Mouse (Mus musculus): ENCODE results near the gene Hnrnpr.

Hnrnpr gene

DNA sequence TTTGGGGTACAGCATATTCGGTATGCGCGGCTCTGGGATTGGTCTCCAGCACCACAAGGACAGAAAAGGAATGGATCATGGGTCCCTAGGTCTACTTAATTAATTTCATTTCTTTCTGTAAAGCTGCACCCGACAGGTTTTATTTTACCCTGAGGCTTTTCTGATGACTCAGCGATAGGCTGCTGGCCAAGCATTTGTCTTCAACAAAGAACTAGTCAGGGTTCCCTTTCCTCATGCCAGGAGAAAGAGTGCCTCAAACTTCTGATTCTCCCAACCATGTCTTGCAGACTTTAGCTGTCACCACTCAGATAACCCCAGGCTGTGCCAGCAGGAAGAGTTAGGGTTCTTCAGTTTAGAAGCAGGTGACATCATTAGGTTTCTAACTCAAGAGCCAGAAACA is 66.3 kb downstream of the Hnrnpr start:
- in situ Hi-C loops (cut with MboI; ENCODE audit: unreplicated experiment in 2 of 2), result loop anchor here in 1 of 2 experiments (10.0 kb wide), 1 partner anchor 698 kb away; no protein-coding TSS in a partner anchor

DNA sequence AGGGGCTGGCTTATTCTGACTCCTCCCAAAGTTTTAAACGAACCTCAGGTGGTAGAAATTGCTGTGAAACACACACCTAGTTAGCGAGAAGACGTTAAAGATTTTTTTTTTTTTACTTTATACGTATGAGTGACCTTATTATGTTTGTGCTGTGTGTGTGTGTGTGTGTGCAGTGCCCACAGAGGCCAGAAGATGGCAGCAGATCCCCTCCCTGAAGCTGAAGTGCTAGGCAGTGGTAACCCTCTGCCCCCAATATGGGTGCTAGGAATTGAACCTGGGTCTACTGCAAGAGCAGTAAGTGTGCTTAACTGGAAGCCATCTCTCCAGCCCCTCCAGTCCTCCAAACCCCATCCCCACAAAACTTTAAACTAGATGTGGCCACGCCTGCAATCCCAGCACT is 72.3 kb downstream of the Hnrnpr start:
- in situ Hi-C loops (cut with MboI; ENCODE audit: unreplicated experiment in 2 of 2), result no loop called here

DNA sequence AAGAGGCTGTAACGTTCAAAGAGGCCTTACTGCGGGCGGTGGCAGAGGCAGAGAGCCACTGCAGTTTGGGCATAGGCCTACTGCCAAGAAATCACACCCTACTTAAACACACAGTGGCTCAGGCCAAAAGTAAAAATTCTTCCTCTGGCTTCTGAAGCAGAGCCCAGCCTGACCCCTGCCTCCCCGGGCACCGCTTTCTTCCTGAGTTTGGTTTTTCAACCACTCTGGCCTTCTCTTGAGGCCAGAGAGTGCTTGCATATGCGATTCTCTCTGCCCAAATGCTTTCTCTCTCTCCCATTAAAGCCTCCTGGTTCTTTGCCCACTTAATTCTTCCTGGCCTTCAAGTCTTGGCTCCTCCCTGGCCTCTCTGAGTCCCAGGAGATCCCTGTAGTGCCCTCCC is 73.1 kb downstream of the Hnrnpr start:
- in situ Hi-C loops (cut with MboI; ENCODE audit: unreplicated experiment in 2 of 2), result no loop called here

DNA sequence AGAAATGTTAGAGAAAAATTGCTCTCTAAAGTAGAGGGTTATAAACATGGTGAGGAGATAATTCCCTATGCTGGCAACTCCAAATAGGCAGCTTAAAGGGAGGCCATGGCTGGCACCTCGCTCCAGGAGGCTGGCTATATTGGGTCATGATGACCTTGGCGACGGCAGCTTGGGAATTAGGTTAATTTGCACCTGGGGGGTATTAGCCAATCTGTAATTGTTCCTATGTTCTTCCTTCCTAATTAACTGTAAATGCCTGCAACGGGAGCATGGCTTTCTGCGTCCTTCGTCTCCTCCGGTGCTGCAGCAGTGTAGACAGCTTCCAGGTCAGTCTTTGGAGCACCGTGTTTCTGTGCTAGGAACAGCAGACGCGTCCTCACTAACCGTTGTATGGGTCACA is 76.5 kb downstream of the Hnrnpr start:
- in situ Hi-C loops (cut with MboI; ENCODE audit: unreplicated experiment in 2 of 2), result no loop called here

DNA sequence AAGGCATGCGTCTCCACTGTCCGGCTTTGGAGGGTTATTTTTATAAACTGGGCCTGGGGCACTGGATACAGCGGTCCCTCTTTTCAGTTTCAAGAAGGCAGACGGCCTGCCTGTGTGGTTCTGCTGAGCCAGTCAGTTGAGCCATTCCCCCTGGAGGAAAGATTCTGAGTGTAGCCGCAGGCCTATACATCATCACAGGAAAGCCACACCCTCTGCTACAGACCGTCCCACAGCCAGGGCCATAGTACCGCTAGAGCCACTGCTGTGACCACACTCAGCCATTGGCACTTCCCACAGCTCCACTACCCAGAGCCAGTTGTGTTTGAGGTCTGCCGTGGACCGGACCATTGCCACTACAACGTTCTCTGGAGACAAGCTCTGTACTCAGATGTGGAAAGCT is 91.1 kb downstream of the Hnrnpr start:
- in situ Hi-C loops (cut with MboI; ENCODE audit: unreplicated experiment in 2 of 2), result loop anchor here in 1 of 2 experiments (25.0 kb wide), 1 partner anchor 685 kb away; no protein-coding TSS in a partner anchor

DNA sequence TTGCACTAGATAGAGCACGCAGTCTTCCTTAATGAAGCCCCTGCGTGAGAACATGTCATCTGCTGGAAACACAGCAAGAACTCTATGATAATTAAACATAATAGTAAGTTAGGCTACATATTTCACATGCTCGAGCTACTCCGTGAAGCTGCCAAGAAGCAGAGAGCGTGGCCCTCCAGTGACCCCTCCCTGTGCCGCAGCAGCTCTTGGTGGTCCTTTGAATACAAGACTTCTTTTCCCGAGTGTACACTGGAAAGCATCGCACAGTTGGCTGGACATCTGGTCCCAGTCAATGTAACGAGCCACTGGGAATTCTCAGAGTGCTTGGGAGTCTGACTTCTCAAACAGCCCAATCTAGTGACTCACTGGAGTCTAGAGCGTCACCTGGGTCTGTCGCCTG is 97.1 kb downstream of the Hnrnpr start:
- in situ Hi-C loops (cut with MboI; ENCODE audit: unreplicated experiment in 2 of 2), result loop anchor here in 1 of 2 experiments (25.0 kb wide), 1 partner anchor 679 kb away; no protein-coding TSS in a partner anchor
